ENCODE assay signal across 10 mouse cellular contexts in genomic region chr6:51077769-51078096, GRCm38 (mm10).
DNase-seq lines count a peak whose midpoint lies in the region; ATAC-seq and TF ChIP-seq lines count a peak whose summit lies in the region.
"Had no signal": no experiment of that assay in that cellular context is flagged by ENCODE, and none has a peak within 500 bp of the region (broad histone marks: within the 10 kb centered on the region; RNA-seq: fewer than 3 reads in every experiment).

No protein-coding gene starts in this region.

- peak overlapping the region; percentile 18; the same call in 1 of the 2 replicates for H3K4me2 ChIP-seq in embryonic facial prominence, embryonic 14.5 days (ENCODE audit: low read depth, low read length)
- H3K4me2 ChIP-seq in liver, embryonic 11.5 days: no peak overlapping the region

- H3K9me3 ChIP-seq in embryonic facial prominence, embryonic 14.5 days (ENCODE audit: control insufficient read depth, low read length): no peaks in the 10 kb centered on the region
- no peaks in the 10 kb centered on the region for H3K9me3 ChIP-seq in liver, embryonic 11.5 days (ENCODE audit: control insufficient read depth, low read length)

- no peak overlapping the region for H3K9ac ChIP-seq in embryonic facial prominence, embryonic 14.5 days (ENCODE audit: low read depth, low read length)
- no peak overlapping the region for H3K9ac ChIP-seq in liver, embryonic 11.5 days (ENCODE audit: low read depth, low read length)

- intact Hi-C loops in gastrocnemius, adult 2 months (cut with DNase I): no loop called here
- intact Hi-C loops in gastrocnemius, postnatal 36 days (cut with DNase I): no loop called here
- intact Hi-C loops in heart, postnatal 10 days (cut with DNase I): no loop called here

- 43% methylated on average over 6 of the region's 6 CpGs for WGBS in embryonic facial prominence, embryonic 14.5 days
- WGBS in liver, embryonic 11.5 days: 48% methylated on average over 6 of the region's 6 CpGs

- peak; percentile 8; the same call in 1 of the 2 replicates for ATAC-seq in embryonic facial prominence, embryonic 14.5 days (ENCODE audit: low read depth)
- ATAC-seq in liver, embryonic 11.5 days (replicated peaks; ENCODE audit: low FRiP score): no peak

- H3K36me3 ChIP-seq in embryonic facial prominence, embryonic 14.5 days (ENCODE audit: control insufficient read depth, insufficient read depth, low read length): no peaks in the 10 kb centered on the region
- no peaks in the 10 kb centered on the region for H3K36me3 ChIP-seq in liver, embryonic 11.5 days (ENCODE audit: control insufficient read depth, insufficient read depth, low read length)

- H3K27me3 ChIP-seq in embryonic facial prominence, embryonic 14.5 days (replicated peaks; ENCODE audit: control insufficient read depth, insufficient read depth, low read length): no peaks in the 10 kb centered on the region
- no peaks in the 10 kb centered on the region for H3K27me3 ChIP-seq in liver, embryonic 11.5 days (replicated peaks; ENCODE audit: control insufficient read depth, insufficient read depth, low read length)

- 0 out of 2 replicates have a peak overlapping the region, but pooled peaks have one; percentile 10 for H3K27ac ChIP-seq in gastrocnemius, adult 2 months
- peak overlapping the region; percentile 91 for H3K27ac ChIP-seq in embryonic facial prominence, embryonic 14.5 days (replicated peaks; ENCODE audit: low read depth, low read length)
- no peak overlapping the region for H3K27ac ChIP-seq in liver, embryonic 11.5 days (ENCODE audit: low read depth, low read length)

- no peak for DNase-seq in gastrocnemius, adult 2 months
- no peak for DNase-seq in gastrocnemius, postnatal 36 days
- peak; percentile 85 for DNase-seq in embryonic facial prominence, embryonic 14.5 days (ENCODE audit: low spot score)
- DNase-seq in heart, postnatal 10 days: peak; percentile 36 to 50
- peak; percentile 22 for DNase-seq in lung, postnatal 14 days
- DNase-seq in liver, embryonic 11.5 days (ENCODE audit: low spot score): no peak
- no peak for DNase-seq in kidney, postnatal 10 days
- no peak for DNase-seq in adrenal gland, postnatal 4 days (ENCODE audit: low spot score in 2 of 2)
- DNase-seq: layer of hippocampus, postnatal 36 days had no signal

- H3K4me1 ChIP-seq in embryonic facial prominence, embryonic 14.5 days (ENCODE audit: control insufficient read depth, insufficient read depth, low read length): peaks cover 30% of the 10 kb centered on the region
- H3K4me1 ChIP-seq in liver, embryonic 11.5 days (replicated peaks; ENCODE audit: control insufficient read depth, insufficient read depth, low read length): no peaks in the 10 kb centered on the region; the same call in 1 of the 2 replicates

- H3K4me3 ChIP-seq in gastrocnemius, adult 2 months: no peak overlapping the region
- H3K4me3 ChIP-seq in embryonic facial prominence, embryonic 14.5 days (ENCODE audit: low read depth, low read length): no peak overlapping the region
- H3K4me3 ChIP-seq in liver, embryonic 11.5 days (ENCODE audit: low read depth, low read length): no peak overlapping the region
- H3K4me3 ChIP-seq: myocyte had no signal

- no peak for TF ChIP-seq CTCF in gastrocnemius, adult 2 months (IDR thresholded peaks at IDR 0.05)

Comparison
In these comparisons a context has a peak if more than half of its experiments do, and no peak if none do; other contexts are left out.
1. DNase-seq: peak in embryonic facial prominence, embryonic 14.5 days (single experiment), heart, postnatal 10 days (2 of 2) and lung, postnatal 14 days (single experiment); none in gastrocnemius, adult 2 months (single experiment), gastrocnemius, postnatal 36 days (0 of 2), liver, embryonic 11.5 days (single experiment), kidney, postnatal 10 days (single experiment) and adrenal gland, postnatal 4 days (0 of 2).